Mouse (Mus musculus) lung, postnatal 0 days (tissue): ENCODE data around the gene Hbb-bh1.

Experiments used
- CTCF ChIP-seq: IDR thresholded peaks from 2 replicates; pipeline ENCODE4 v1.5.1; 2016; ENCODE audit warnings: antibody characterized with exemption, mild to moderate bottlenecking
- EP300 ChIP-seq: IDR thresholded peaks from 2 replicates; pipeline ENCODE4 v1.6.1; 2016; ENCODE audit warnings: antibody characterized with exemption, mild to moderate bottlenecking, control low read depth

DNA sequence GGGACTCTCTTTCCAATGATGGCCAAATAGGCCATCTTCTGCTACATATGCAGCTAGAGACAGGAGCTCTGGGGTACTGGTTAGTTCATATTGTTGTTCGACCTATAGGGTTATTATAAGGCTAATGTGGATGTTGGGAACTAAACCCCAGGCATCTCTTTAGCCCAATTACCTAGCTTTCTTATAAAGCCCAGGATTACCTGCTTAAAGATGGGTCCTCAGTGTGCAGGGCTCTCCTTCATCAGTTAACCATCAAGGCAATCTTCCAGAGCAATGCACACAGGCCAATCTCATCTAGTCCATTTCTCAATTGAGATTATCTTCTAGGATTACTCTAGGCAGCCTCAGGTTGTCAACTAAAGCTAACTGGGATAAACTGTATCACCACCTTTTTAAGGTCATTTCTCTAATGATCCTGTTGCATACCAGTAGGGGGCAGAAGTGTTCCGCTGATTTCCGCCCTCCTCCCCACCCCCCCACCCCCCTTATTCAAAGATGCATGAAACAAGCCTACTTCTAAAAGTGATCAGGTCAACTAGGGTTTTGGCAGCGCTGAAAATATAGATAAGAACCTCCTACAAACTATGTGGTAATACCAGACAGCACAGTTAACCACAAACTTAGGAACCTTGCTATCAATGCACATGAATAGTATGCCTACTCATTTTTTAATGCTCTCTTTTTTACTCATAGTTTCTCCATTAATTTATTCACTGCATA is 50.1 kb downstream of the Hbb-bh1 start:
- TF ChIP-seq CTCF = no peak
- no peak for TF ChIP-seq EP300
